Mouse (Mus musculus) CD4-positive, CD25-positive, alpha-beta regulatory T cell, adult 4 months (primary cell): ENCODE data around the gene Tnfaip8l1. TPM values are rescaled to one million over a fixed set of nuclear protein-coding genes. Genes with fewer than 3 reads are reported as not detected.

Experiments
- ATAC-seq: one replicate; pipeline ENCODE4 v1.8.0; 2017
- polyA plus RNA-seq, 2 experiments: library from polyadenylated mRNA; unstranded; fragments of 100-300 nt; shearing (Covaris generic); gene quantifications; one replicate each; pipeline ENCODE4 v1.2.1; 2017

The Tnfaip8l1 gene
- 10 to 100 TPM; 30.3 to 43.4 TPM for polyA plus RNA-seq

DNA sequence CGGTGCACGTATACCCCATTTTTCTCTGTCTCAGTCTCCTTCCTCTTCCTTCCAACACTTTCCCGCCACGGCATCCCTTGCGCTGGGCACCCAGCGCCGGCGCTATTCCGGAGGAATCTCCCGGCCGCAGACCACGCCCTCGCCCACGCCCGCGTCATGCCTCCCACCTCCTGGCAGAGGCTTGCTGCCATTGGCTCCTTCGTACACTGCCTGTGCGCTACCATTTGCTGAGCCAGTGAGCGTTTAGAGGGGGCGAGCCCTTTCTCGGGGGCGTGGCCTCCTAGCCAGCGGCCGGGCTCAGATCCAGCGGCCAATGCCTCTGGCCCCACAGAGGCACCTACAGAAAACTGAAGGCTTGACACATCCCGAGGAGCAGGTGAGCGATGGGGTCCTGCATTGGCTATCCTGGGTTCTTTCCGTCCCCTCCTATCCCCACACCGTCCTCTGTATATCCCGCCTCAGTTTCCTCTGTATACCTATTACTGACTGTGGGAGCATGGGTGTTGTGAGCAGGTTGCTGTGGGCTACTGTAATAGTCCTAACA lies at the start of gene Tnfaip8l1:
Gene Tnfaip8l1, plus strand, starts transcription at position 247 of the 544 bp plus-strand sequence.
- ATAC-seq: peak; percentile 87

DNA sequence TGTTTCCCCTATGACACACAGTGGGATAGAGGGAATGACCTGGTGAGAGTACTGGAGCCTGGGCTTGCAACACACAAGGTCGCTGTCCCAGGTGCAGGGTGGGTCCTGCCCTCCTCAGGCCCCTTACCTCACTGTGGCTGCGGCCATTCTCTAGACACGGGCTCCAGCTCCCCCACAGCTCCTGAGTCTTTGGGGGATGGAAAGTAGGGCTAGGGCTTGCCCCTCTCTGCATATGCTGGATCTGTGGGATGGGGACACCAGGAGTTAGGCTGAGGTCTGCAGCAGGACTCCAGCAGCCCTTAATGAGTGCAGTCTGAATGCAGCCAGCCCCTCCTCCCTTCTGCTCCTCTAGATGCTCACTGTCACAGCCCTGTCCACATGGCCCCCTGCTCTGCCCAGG lies 49.5 kb upstream of the Tnfaip8l1 start:
- no peak for ATAC-seq

DNA sequence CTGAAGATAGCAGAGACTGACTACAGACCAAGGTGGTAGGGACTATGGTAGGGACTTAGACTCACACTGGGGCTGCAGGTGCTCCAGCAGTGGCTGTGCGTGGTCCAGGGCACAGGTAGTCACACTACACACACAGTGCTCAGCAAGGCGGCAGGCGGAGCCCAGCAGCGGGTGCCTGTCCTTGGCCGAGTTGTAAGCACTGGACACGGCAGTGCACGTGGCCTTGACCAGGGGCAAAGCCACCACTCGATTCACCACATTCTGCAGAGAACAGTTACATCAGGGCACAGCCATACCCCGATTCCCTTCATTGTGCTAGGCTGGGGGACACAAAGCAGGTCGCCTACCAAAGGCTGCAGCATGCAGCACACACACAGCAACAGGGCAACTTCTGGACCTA lies 46.1 kb upstream of the Tnfaip8l1 start:
- ATAC-seq: no peak

DNA sequence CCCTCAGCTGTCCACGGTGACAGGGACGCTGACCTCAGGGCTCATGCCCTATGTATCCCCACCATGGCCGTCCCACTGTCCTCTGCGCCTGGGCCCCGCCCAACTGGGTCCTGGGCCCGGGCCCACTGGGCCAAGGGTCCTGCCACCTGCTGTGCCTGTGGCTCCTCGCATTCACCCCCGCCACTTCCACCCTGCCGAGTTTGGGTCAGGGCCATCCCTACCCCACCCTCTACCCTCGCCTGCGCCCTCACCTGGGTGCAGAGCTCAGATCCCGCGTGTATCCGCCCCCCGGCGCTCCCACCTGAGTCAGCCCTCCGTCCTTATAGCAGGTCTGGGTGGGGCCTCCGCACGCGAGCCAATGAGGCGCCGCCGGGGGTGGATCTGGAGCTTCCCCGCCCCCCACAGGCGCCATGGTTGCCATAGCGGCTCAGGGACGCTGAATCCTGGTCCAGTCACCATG lies 45.0 kb upstream of the Tnfaip8l1 start, which contains the start of gene Plin5:
Gene Plin5, minus strand, starts transcription at position 346 of the 460 bp plus-strand sequence.
- ATAC-seq: no peak

DNA sequence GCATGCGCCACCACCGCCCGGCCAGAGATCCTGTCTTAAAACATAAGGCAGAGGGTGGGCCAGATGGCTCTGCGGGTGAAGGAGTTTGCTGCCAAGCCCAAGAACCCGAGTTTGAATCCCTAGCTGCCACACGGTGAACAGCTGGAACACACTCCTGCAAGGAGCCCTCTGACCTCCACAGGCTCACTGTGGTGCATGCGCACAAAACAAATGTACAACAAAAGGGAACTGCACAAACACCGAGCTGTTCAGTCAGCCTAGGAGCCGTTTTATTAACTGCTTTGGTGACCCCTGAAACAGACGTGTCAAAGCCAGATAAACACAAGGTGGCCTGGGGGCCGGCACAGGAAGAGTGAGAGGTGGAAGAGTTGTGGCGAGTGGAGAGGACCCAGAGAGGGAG lies 42.8 kb upstream of the Tnfaip8l1 start:
- ATAC-seq: no peak

DNA sequence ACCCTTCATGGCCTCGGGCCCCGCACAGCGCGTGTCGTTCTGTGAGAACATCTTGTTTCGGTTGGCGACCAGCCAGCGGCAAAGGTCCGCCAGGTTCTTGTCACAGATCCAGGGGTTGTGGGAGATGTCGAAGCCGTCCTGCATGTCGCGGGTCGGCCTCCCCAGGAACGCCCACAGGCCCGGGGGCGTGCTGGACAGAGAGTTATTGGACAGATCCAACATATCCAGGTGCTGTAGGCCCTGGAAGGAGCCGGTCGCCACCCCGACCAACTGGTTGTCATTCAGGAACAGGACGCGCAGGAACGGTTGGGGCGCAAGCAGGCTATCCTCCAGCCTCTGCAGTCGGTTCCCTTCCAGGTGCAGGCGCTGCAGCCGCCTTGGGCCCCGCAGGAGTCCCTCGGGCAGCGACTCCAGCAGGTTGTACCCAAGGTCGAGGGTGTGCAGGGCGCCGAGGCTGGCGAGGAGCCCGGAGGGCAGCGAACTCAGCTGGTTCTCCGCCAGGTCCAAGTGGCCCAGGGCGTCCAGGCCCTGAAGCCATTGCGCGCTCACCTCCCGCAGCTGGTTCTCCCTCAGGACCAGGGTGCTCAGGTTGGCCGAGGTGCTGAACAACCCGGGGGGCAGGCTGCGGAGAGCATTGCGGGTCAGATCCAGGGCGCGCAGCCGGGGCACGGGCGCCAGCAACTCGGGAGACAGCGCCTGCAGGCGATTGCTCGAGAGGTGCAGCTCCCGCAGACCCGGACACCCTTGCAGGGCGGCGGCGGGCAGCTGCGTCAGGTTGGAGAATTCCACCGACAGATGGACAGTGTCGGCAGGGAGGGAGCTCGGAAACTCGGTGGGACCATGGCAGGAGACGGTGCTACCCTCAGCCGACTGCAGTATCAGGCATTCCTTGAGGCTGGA lies 42.0 kb upstream of the Tnfaip8l1 start:
- no peak for ATAC-seq

DNA sequence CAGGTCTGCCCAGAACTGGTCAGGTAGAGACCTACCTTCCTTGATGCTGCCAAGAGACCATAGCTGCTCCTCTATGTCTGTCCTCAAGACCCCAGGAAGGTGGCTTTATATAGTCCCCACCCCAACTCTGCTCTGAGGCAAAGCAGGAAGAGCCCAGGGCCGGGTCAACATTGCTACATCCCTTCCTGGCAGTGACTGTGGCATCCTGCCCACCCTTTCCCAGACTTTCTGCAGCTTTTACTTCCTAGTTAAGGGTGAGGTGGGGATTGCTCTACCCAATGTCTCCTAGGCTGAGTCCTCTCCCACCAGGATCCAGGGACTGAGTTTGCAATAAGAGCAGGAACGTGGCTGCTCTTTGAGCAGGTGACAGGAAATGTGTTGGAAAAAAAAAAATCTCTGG lies 40.5 kb upstream of the Tnfaip8l1 start, which contains the start of gene Lrg1:
Gene Lrg1, minus strand, starts transcription at position 176 of the 400 bp plus-strand sequence.
- no peak for ATAC-seq

DNA sequence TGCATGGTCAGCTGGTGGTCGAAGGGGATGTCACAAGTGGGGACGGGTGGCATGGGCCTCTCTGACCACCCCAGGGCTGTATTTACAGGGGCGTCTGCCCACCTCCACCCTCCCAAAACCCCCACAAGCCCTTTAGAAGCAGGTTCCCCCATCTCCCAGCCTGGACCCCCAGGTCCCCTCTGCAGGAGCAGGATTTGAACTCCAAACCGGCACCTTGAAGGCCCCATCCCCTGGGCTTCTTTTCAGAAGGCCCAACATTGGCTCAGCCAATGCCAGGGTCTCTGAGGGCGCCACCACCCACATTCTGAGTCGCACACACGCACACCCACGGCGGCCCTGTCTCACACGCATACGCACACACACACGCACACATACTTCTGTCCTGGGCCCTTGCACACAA lies 39.1 kb upstream of the Tnfaip8l1 start:
- ATAC-seq: no peak

DNA sequence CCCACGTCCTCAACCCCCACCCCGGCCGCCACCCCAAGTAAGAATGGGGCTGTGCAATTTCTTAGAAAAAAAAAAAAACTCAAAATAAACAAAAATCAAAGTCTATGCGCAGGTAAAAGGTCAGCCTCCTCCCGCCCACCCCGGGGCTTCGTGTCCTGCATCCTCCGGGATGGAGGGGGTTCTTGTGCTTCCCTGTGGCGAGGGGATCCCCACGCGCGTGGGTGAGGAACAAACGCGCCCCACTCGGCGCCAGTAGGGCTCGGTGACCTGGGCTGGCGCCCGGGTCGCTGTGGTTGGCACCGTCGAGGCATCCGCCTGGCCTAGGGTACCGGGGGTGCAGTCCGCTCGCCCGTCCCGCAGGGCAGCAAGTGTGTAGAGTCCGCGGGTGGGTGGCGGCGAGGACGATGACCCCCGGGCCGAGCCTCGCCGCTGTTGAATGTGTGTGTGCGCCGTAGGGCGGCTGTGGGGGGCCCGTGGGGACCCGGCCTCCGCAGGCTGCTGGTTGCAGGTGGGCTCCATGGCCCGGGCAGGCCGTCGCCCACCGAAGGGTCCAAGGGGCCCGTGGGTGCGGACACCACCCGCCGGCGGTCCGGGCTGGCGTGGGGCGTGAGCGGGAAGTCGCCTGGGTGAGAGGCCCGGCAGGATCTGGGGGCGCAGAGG lies 38.5 kb upstream of the Tnfaip8l1 start:
- ATAC-seq: no peak

DNA sequence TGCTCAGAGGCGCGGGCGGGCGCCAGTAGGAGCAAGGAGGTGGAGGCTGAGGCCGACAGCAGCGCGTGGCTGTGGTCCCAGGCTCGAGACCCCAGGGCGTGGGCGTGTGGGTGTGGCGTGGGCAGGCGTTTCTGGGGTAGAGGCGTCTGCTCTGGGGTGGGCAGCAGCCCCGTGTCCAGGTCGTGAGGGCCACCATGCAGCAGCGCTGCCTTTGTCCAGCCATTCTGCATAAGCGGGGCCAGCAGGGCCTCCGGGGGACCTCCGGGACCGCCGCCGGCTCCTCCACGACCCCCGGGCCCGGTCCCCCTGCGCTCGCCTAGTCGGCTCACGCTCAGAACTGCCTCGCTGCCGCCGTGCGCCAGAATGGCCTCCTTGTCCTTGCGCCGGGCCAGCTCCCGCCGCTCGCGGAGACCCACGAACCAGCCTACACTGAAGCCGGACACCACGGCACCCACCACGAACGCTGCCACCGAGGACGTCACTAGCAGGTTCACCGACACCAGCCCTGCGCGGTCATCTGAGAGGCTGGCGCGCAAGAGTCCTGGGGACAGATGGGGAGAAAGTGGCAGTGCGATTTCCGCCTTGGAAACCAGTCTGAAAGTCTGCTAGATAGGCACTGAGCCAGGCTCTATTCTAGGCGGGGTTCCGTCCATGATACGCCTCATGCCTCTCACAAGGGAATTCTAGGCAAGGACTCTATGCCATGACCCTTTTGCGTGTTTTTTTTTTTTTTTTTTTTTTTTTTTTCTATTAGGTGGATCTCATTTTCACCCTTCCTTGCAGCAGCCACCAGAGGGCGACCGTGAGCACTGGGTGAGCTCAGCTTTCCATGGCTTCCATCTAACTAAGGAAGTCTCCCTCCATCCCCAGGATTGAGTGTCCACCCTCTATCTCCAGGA lies 37.7 kb upstream of the Tnfaip8l1 start:
- peak; percentile 54 for ATAC-seq

DNA sequence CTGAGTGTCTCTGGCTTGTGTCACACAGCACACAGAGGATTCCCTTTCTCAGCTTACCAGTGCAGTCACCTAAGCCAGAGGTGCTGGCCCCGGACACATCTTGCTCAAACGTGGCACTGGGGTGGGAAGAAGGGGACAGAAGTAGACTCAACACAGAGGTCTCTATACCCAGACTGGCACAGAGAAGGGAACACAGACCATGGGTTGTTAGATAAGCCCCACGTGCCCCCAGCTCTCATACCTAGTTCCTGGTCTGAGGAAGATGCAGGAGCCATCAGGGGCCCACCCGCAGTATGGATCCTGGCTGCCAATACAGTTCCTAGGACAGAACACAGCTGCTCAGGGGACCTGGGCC lies 37.0 kb upstream of the Tnfaip8l1 start:
- ATAC-seq: no peak

DNA sequence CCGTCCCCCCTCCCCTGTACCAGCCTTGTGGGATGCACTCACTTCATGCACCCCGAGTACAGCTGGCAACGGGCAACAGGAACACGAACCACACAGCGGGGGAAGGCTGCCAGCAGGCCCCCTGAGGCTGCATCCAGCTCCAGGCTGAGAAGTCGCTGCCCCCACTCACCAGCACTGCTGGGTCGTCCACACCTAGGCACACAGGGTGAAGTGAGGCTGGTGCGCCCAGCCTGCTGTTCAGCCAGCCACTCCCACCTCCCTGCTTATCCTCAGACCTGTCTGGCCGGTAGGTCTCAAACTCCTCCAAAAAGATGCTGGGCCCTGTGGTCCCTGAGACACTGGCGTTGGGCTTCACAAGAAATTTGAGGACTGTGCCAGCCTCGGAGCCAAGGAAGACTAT lies 36.1 kb upstream of the Tnfaip8l1 start:
- no peak for ATAC-seq

DNA sequence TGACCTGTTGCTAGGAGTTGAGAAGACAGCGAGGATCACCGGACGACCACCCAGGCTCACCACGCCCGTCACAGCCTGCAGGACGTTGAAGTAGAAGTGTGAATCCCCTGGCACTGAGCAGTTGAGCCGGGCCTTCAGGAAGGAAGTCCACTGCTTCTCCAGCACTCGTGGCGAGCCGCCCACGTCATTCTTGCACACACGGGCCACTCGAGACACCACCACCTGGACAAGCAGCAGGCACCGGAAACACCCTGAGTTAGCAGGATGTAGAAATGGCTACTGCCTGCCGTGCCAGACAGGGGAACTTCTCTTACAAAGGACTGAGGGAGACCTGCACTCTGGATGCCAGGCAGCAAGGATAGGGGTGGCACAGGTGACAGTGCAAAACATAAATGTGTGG lies 34.0 kb upstream of the Tnfaip8l1 start:
- ATAC-seq: no peak

DNA sequence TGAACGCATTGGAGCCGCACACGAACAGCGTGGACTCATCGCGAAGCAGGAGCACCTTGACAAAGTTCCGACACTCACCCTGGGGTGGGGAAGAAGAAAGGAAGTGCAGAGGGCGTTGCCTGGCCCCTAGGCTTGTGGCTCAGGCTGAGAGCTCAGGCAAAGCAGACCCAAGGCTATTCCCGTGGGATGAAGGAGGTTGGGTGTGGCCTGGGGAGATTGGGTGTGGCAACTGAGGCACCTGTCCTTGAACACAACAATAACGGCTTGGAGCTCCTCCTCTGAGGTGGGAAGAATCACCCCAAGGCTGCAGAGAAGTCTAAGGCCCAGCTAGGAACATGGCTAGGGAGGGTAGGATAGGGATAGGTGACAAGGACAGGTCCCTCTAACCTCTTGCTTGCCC lies 31.1 kb upstream of the Tnfaip8l1 start:
- no peak for ATAC-seq

DNA sequence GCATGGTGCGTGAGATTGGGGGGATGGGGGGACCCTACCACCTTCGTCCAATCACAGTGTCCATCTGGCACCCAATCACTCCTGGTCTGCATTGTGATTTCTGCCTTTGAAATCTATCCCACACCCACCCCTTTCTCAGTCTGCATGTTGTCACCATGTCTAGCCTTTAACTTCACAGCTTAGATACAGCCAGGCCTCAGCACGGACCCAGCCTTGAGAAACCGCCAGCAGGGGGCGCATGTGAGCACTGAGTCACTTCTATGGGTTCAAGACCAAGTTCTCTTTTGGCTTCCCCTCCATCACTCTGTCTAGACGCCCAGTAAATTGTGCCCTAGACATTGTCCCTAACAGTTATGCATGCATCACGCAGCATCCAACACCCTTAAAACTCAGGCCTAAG lies 30.5 kb upstream of the Tnfaip8l1 start:
- ATAC-seq: no peak

DNA sequence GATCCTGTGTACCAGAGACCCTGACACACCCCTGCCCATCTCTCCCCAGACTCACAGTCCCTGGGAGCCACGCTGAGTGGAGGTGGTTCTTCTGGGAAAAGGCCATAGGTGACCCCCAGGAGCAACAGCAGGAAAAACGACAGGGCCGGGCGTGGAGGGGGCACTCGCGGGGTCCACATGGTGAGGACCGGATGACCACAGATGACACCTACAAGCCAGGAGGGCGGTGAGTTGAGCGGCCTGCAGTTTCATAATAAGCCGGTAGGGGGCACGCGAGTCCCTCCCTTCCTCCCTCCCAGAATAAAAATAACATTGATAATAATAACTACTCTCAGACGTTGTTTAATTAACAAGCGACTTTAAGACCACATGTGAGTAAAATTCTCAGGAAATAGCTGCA lies 29.6 kb upstream of the Tnfaip8l1 start:
- ATAC-seq: peak; percentile 53

DNA sequence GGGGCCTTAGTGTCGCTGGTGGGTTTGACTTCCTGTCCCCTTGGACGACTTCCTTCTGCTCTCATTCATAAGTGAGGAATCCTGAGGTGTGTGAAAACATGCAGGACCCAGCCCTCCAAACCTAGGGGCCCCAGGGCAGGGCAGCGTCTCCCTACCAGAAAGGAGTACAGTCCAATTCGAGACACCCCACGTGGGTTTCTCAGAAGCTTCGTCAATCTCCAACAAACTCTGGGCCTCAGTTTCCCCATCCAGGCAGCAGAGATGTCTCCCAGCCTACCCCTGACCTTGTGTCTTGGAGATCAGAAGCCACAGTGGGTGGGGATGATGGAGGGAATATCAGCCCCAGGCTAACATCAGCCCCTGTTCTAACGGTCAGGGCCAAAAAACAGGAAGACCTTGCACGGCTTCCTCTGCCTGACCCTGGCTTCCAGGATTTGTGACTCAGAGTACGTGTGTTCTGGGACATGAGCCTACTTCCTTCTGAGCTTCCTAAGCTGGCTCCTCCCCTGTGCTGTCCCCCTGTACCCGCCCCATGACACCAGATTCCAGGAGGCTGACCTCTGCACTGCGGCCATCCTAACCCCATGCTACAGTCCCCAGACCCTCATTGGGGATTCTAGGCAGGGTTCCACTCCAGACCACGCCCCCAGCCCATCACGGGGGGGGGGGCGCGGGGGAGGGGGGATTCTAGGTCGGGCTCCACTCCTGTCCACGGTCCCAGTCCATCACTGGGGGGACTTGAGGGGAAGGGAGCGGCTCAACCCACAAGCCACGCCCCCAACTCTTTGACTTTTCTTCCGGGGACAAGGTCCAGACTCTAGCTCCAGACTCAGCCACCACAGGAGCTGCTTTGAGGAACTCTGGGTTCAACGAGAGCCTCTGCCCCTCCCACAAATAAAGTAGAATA lies 28.6 kb upstream of the Tnfaip8l1 start:
- peak; percentile 15 for ATAC-seq

DNA sequence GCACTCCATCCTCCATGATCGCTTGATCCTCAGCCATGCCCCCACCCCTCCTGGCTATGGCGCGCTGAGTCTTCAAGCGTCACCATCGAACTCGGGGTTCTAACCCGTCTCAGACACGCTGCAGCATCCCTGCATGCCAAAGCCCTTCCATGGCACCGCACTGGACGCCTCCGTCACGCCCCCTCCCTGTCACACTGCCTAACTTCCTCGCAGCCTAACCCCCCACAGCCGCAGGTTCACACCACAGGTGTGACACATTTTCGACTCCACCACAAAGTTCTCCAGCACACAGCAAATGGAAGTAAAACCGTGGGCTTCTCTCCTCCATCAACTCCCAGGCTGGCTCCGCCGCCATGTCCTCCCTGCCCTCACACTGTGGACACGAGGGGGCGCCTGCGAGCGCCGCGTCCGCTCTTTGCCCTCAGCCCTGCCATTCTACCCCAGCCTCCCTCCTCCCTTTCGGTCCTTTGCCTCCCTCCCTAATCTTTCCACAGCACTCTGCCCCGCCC lies 27.8 kb upstream of the Tnfaip8l1 start:
- peak; percentile 73 for ATAC-seq

DNA sequence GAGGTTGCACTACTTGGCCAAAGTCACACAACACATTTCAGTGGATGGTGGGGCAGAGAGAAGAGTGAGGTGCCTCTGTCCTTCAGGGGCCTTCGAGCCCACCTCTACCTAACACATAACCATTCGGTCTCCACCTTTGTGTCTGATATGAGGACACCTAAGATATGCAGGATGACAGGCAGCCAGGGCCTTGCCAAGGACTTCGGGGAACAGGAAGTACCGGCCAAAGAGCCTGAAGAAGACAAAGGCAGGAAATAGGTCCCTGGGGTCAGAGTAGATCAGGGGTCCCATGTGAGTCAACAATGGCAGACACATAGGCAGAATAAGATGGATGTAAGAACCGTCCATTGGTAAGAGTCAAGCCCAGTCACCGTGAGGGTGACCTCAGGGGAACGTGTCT lies 25.7 kb upstream of the Tnfaip8l1 start:
- ATAC-seq: no peak

DNA sequence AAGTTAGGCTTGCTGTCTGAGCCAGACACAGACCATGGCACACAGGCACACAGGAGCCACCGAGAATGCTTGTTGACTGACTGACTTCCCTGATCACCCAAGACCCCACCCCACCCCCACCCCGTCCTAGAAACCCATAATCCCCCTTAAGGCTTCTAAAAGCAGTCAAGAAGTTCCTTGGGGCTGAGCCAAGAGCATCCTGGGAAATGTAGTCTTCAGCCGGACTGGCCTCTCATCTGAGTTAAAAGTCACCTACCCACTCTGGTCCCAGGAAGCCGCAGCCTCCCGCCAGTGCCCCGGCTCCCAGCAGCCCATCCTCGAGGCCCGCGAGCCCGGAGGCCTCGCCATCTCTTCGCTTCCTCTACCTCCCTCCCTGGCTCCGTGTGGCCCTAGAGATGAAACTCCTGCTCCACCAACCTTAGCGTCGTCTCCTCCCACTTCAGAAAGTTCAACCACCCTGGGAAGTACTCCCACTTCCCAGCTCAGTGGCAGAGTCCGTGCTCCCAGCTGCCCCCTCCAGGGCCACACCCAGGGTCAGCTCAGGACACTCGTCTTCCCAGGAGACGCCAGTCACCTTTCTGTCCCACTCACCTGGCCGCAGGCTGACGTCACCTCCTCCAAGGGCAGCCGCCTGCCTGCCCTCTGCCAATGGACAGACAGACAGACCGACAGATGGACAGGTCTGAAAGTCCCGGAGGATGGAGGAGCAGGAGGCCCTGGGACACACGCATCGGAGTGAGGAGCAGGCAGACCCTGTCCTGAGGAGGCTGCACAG lies 24.3 kb upstream of the Tnfaip8l1 start:
- no peak for ATAC-seq
